Mouse (Mus musculus): ENCODE data around the gene Col27a1.

Col27a1 gene

GRCm38 (mm10) chr4:63213907-63214621, at the start of gene Col27a1:
Gene Col27a1 (plus strand): TSS chr4:63214004.
- DNase-seq: no peak

GRCm38 (mm10) chr4:63165636-63166035, 48.2 kb upstream of the Col27a1 start:
- no peak for DNase-seq

- no peak for DNase-seq
Observed at GRCm38 (mm10) chr4:63166323-63166722, 47.5 kb upstream of the Col27a1 start.

- DNase-seq: no peak
Observed at GRCm38 (mm10) chr4:63170061-63170460, 43.7 kb upstream of the Col27a1 start.

DNA sequence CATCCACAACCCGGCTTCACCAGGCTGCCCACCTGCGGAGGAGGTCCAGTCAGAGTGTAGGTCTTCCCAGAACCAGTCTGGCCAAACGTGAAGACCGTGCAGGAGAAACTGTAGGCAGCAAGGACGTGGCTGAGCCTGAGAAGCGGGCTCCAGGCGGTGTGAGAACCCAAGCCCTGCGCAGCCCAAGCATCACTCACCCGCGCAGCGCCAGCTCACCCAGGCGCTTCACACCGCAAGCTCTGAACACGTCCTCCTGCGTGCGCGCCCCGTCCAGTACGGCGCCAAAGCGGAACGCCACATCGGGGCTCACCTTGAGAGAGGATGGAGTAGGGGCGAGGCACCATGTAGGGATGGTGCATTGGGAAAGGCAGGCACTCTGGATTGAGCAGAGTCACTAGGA, 42.7 kb upstream of the Col27a1 start:
- no peak for DNase-seq

GRCm38 (mm10) chr4:63171969-63172685, 41.7 kb upstream of the Col27a1 start, which contains the start of gene Kif12:
Gene Kif12 (minus strand): TSS chr4:63172131.
- no peak for DNase-seq

- peak; percentile 63 for DNase-seq
Observed at GRCm38 (mm10) chr4:63181556-63181955, 32.2 kb upstream of the Col27a1 start.

DNA sequence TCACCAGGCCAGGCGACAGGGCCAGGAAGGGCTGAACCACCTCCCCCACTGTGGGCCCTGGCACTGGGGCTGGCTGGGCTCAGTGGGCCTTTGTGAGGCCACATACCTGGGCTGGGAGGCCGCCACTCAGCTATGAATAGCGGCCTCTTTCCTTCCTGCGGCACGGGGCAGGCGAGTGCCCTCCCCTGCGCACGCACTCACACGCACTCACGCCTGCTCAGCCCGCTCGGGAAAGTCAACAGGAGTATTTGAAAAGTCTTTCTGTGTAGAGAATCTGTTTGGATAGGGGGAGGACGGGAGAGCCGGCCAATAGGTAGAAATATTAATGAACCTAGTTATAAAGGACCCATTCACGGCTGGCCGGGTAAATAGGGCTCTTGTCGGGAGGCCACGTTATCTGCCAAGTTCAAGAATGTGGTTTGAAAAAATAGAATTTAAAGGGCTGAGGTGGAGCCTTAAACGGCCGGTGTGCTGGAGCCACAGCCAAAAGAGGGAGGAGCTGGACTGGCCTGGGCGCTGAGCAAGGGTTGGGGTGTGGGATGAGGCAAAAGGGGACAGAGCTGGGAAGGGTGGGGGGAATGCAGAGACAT, 27.4 kb upstream of the Col27a1 start:
- DNase-seq: no peak

DNA sequence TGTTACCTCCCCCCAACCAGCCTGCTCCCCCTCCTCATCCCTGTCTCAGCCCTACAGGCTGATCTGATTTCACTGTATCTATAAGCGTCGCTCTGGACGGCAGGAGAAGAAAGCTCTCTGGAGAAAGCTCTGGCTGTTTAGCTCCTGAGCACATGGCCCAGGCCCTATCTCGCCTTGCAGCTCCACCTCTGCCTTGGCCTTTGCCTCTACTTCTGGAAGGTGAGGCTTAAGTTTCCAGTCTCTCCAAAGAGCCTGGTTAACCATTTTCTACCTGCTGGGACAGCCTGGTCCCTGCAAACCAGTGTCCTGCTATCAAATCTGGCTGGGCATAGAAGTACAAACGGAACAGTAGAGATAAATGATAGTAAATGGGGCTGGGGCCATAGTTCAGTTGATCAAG, 22.2 kb upstream of the Col27a1 start:
- no peak for DNase-seq

DNA sequence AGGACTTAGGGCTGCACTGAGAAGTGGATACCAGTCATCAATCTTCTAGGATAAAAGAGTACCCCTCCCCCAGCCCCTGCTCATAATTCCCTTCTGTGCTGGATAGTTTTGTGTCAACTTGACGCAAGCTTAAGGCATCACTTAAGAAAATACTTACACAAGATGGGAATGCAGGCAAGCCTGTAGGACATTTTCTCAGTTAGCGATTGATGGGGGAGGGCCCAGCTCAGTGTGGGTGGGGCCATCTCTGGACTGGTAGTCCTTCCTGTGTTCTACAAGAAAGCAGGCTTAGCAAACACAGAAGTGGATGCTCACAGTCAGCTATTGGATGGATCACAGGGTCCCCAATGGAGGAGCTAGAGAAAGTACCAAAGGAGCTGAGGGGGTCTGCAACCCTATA, 19.4 kb upstream of the Col27a1 start:
- no peak for DNase-seq

DNA sequence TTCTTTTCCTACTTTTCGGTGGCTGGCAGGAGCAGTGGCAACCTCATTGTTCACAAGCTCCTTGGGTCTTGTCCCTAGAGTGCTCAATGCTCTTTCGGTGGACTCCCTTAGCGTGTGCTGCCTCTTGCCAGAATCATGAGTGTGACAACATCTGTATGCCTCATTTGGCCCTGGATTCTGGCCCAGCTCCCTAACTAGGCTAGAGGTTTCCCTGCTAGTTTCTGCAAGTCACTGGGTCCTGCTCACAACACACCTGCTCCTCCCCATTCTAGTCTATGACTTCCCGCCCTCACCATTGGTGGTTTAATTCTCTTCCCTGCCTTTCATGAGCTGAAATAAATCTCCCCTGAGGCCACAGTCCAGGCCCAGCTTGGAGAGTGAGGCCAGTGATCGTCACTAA, 14.4 kb upstream of the Col27a1 start:
- no peak for DNase-seq

DNA sequence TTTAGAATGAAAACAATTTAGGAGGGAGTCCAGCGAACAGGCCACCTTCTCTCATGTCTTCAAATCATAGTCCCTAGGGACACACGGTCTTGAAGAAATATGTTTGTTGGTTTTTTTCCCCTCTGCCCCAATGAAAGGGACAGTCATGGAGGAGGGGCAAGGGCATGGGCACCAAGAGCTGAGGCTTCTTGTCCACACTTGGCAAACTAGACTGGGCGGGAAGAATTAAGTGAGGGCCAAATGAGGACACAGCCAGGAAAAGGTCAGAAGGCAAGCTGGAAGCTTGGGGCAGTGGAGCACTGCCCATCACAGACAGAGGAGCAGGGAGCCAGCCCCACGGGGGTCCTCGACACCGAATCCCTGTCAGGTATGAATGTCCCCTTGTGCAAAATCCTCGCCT, 9.9 kb upstream of the Col27a1 start:
- no peak for DNase-seq

GRCm38 (mm10) chr4:63205583-63205982, 8.2 kb upstream of the Col27a1 start:
- DNase-seq: peak; percentile 24

- DNase-seq: peak; percentile 77
Observed at GRCm38 (mm10) chr4:63215185-63215992, 1.6 kb downstream of the Col27a1 start.

GRCm38 (mm10) chr4:63215993-63216531, 2.3 kb downstream of the Col27a1 start:
- DNase-seq: no peak

DNA sequence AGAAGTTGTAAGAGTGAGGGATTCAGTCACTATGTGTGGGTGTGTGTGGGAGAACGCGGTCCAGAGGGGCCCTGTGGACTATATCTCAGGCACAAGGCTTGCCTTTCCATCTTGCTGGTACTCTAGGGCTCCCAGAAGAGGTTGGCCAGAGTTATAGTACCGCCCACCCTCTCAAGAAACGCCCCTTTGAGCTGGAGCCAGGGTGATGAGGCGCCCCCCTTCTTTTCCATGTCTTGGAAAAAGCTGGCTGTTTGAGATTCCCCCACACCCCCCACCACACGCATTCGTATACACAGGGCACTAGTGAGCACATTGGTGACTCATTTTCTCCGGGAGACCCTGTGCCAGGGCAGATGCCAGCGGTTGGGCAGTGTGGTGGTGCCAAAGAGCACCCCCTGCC, 2.8 kb downstream of the Col27a1 start:
- no peak for DNase-seq

DNA sequence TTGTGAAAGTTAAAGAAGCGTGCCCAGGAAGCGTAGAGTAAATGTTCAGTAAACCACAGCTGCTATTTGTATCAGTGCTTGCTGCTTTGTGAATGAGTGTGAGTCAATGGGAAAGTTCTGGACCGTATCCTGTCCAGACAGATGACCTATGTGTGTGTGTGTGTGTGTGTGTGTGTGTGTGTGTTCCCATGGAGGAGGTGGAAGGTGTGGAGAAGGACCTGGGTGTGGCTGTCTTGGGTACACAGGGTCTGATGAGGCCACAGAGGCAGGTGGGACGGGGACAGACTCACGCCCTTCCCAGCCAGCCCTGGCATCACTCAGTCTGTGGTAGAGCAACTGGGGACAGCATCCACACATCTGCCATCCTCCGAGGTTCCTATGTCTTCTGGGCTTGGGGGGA, 3.7 kb downstream of the Col27a1 start:
- DNase-seq: no peak

GRCm38 (mm10) chr4:63219059-63219458, 5.3 kb downstream of the Col27a1 start:
- no peak for DNase-seq

GRCm38 (mm10) chr4:63219635-63220034, 5.8 kb downstream of the Col27a1 start:
- peak; percentile 31 for DNase-seq

- no peak for DNase-seq
Observed at GRCm38 (mm10) chr4:63221096-63221958, 7.5 kb downstream of the Col27a1 start.

DNA sequence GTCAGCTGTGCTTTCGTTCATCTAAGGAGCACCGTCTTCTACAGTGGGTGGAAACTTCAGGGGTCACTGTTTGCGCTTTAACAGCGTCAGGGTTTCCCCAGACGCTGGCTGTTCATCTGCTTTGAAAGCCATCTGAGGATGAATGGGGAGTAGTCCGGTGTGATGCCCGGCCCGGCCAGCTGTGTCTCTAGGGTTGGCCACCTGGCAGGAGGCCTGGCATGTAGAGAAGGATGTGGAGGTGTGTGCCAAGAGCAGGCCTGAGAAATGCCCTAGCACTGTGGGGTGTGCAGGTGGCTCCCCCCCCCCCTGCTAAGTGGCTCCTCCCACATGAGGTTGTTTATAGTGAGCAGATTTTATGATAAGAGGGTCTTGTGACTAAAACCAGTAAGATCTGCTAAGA, 8.4 kb downstream of the Col27a1 start:
- no peak for DNase-seq

DNA sequence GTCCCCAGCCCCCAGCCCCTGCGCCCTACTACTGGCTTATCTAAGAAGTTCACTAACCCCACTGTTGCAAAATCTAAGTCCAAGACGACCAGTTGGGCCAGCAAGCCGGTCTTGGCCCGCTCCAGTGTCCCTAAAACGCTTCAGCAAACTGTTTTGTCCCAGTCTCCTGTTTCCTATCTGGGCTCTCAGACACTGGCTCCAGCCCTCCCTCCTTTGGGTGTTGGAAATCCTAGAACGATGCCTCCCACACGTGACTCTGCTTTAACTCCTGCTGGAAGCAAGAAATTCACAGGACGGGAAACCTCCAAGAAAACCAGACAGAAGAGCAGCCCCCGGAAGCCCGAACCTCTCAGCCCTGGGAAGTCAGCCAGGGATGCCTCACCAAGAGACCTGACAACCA, 11.6 kb downstream of the Col27a1 start:
- no peak for DNase-seq

Measured in right cerebral cortex, postnatal 25 days (tissue).